Mouse (Mus musculus) lung, embryonic 14.5 days (tissue): ENCODE data around the gene Robo1. TPM values are rescaled to one million over a fixed set of nuclear protein-coding genes. Genes with fewer than 3 reads are reported as not detected.

ENCODE experiments used
- ATAC-seq: fragments of 200-750 bp; cut with Nextera tagmentation; 2 replicates; pipeline ENCODE4 v1.8.0; 2017; ENCODE audit warnings: mild to moderate bottlenecking, moderate TSS enrichment, moderate library complexity; ENCODE audit not compliant: insufficient read depth
- DNase-seq: peaks from one replicate; pipeline ENCODE4 v3.0.0-alpha.2; 2015
- H3K27ac ChIP-seq: fragments of 300-500 bp; sonication (generic); 2 replicates; pipeline ENCODE4 v1.5.1; 2014; ENCODE audit warnings: low read depth, mild to moderate bottlenecking, moderate library complexity
- H3K27me3 ChIP-seq: fragments of 300-500 bp; sonication (generic); 2 replicates; pipeline ENCODE4 v1.6.1; 2014; ENCODE audit warnings: low read length, control low read depth; ENCODE audit not compliant: insufficient read depth
- H3K36me3 ChIP-seq: fragments of 300-500 bp; sonication (generic); 2 replicates; pipeline ENCODE4 v1.6.1; 2014; ENCODE audit warnings: control low read depth; ENCODE audit not compliant: insufficient read depth
- H3K4me1 ChIP-seq: fragments of 300-500 bp; sonication (generic); 2 replicates; pipeline ENCODE4 v1.6.1; 2014; ENCODE audit warnings: antibody characterized with exemption, control low read depth; ENCODE audit not compliant: insufficient read depth
- H3K4me2 ChIP-seq: fragments of 300-500 bp; sonication (generic); 2 replicates; pipeline ENCODE4 v1.6.1; 2014; ENCODE audit warnings: mild to moderate bottlenecking
- H3K4me3 ChIP-seq: fragments of 300-500 bp; sonication (generic); 2 replicates; pipeline ENCODE4 v1.5.1; 2014; ENCODE audit warnings: low read depth, low read length
- H3K9ac ChIP-seq: fragments of 300-500 bp; sonication (generic); 2 replicates; pipeline ENCODE4 v1.6.1; 2014
- H3K9me3 ChIP-seq: fragments of 300-500 bp; sonication (generic); 2 replicates; pipeline ENCODE4 v1.6.1; 2016; ENCODE audit warnings: low read depth, low read length, control low read depth
- CTCF ChIP-seq: IDR thresholded peaks from 2 replicates; pipeline ENCODE4 v1.5.1; 2016; ENCODE audit warnings: antibody characterized with exemption, low read depth
- WGBS: fragments of 180-500 bp; shearing (Covaris S2); extraction: QIAGEN DNeasy Blood & Tissue Kit; methylation state at CpG from one replicate; pipeline ENCODE4 v1.1.7; 2014; 5-methylcytosine and 5-hydroxymethylcytosine counted together
- polyA plus RNA-seq: library from polyadenylated mRNA; unstranded; fragments of >200 nt; fragmentation: Nextera tagmentation; extraction: Ambion mirVana; gene quantifications from 2 replicates; pipeline ENCODE4 v1.2.1, GENCODE M21; 2014

The Robo1 gene
- polyA plus RNA-seq, 1 experiment from 2014 or later: 38.6 TPM

DNA sequence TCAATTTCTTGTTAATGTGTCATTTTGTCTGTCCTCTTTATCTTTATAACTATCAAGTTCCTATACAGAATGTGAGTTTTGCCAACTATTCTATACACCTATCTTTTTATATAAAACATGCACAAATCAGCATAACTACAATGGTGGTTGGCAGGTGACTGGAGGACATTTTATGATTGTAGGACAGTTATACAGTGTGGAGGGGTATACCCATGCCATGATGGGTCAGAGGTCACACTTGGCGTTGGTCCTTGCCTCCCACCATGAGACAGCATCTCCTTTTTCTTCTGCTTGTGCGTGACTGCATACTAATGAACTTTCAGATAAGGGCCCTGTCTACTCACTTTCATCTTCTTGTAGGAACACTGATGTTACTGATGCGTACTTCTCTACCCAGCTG, 427.5 kb downstream of the Robo1 start:
- DNase-seq: no peak
- no peak for TF ChIP-seq CTCF
- Histone ChIP-seq H3K4me1 (peaks cover 27% of the 10 kb centered on the region), H3K9ac (no peak overlapping the region), H3K27ac (no peak overlapping the region), H3K4me3 (no peak overlapping the region), H3K4me2 (no peak overlapping the region), H3K27me3 (no peaks in the 10 kb centered on the region), H3K36me3 (no peaks in the 10 kb centered on the region), H3K9me3 (no peaks in the 10 kb centered on the region)
- peak; percentile 55; the same call in 1 of the 2 replicates for ATAC-seq
- WGBS: 54% methylated on average over 3 of the region's 3 CpGs

DNA sequence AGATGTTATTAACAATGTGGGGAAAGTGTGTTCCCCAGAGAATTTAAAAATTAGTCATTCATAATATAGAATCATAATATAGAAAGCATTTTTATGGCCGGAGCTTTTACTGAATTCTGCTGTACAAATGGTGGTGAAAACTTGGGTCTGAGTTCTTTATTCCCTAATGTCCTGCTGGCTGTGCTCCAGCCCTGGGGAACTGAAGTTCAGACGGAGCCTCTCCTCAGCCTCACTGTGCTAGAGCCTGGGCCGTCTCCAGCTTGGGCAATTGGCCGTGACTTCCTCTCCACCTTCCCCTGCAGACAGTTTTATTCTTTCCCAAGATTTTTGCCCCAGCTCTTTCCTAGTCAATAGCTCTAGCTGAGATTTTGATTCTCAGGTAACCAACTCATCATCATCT, 429.0 kb downstream of the Robo1 start:
- H3K4me2 ChIP-seq: no peak overlapping the region
- peak overlapping the region; percentile 50; the same call in 1 of the 2 replicates for H3K27ac ChIP-seq
- peak; percentile 60; the same call in 1 of the 2 replicates for ATAC-seq
- H3K27me3 ChIP-seq: no peaks in the 10 kb centered on the region
- no peaks in the 10 kb centered on the region for H3K9me3 ChIP-seq
- H3K9ac ChIP-seq: no peak overlapping the region
- TF ChIP-seq CTCF: no peak
- H3K4me1 ChIP-seq: peaks cover 27% of the 10 kb centered on the region
- 29% methylated on average over 4 of the region's 4 CpGs for WGBS
- DNase-seq: peak; percentile 86
- peaks cover 3% of the 10 kb centered on the region for H3K36me3 ChIP-seq
- H3K4me3 ChIP-seq: no peak overlapping the region

GRCm38 (mm10) chr16:72740218-72740617, 432.1 kb downstream of the Robo1 start:
- no peaks in the 10 kb centered on the region for H3K9me3 ChIP-seq
- peaks cover 11% of the 10 kb centered on the region for H3K36me3 ChIP-seq
- peaks cover 19% of the 10 kb centered on the region for H3K4me1 ChIP-seq
- H3K27me3 ChIP-seq: no peaks in the 10 kb centered on the region
- no peak overlapping the region for H3K9ac ChIP-seq
- H3K4me3 ChIP-seq: no peak overlapping the region
- H3K4me2 ChIP-seq: no peak overlapping the region
- no peak for TF ChIP-seq CTCF
- DNase-seq: no peak
- ATAC-seq: no peak
- H3K27ac ChIP-seq: no peak overlapping the region
- WGBS: 87% methylated on average over 7 of the region's 7 CpGs

GRCm38 (mm10) chr16:72747696-72748095, 439.6 kb downstream of the Robo1 start:
- H3K9ac ChIP-seq: no peak overlapping the region
- 67% methylated on average over 5 of the region's 5 CpGs for WGBS
- no peak overlapping the region for H3K27ac ChIP-seq
- H3K4me1 ChIP-seq: no peaks in the 10 kb centered on the region
- H3K4me2 ChIP-seq: no peak overlapping the region
- ATAC-seq (no peak), DNase-seq (no peak)
- H3K9me3 ChIP-seq: no peaks in the 10 kb centered on the region
- TF ChIP-seq CTCF: no peak
- no peaks in the 10 kb centered on the region for H3K27me3 ChIP-seq
- no peak overlapping the region for H3K4me3 ChIP-seq
- peaks cover 3% of the 10 kb centered on the region for H3K36me3 ChIP-seq

DNA sequence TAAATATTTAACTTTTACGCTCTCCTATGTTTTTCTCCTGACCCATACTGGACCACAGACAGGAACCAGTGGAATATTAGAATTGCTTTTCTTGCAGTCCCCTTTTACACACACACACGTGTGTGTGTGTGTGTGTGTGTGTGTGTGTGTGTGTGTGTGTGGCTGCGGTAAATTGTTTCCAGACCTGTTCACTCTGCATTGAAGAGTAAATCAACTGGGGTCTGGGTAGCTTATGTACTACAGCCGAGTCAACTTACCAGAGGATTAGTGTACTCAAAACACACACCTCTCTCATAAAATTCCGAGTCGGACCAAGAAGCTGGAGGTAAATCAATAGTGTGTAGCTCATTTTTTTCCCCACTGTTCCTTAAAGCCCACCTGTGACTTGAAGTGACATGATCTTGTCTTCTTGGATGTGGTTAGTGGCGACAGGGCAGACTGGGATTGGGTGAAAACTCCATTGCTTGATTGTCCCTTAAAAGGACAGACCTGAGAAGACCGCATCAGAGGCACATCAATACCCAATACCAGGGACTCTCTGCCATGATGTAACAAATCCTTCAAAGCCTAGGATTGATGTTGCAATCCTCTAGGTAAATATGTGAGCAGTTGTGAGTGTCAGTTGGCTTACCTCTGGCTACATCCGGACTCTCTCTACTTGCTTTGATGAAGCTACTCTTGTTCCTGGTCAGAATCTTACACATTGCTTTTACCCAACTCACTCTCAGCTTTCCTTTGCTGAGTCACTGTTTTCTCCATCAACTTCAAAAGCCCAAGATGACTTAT, 457.2 kb downstream of the Robo1 start:
- no peak for ATAC-seq
- TF ChIP-seq CTCF: no peak
- 84% methylated on average over 9 of the region's 9 CpGs for WGBS
- Histone ChIP-seq H3K27ac (no peak overlapping the region), H3K9me3 (no peaks in the 10 kb centered on the region), H3K4me2 (no peak overlapping the region), H3K27me3 (no peaks in the 10 kb centered on the region), H3K36me3 (no peaks in the 10 kb centered on the region), H3K4me1 (no peaks in the 10 kb centered on the region), H3K4me3 (no peak overlapping the region), H3K9ac (no peak overlapping the region)
- DNase-seq: no peak

GRCm38 (mm10) chr16:72769214-72769834, 461.2 kb downstream of the Robo1 start:
- H3K9ac ChIP-seq: no peak overlapping the region
- DNase-seq (no peak), ATAC-seq (no peak)
- TF ChIP-seq CTCF: no peak
- H3K27me3 ChIP-seq: no peaks in the 10 kb centered on the region
- H3K9me3 ChIP-seq: no peaks in the 10 kb centered on the region
- no peak overlapping the region for H3K4me2 ChIP-seq
- H3K4me3 ChIP-seq: no peak overlapping the region
- no peak overlapping the region for H3K27ac ChIP-seq
- no peaks in the 10 kb centered on the region for H3K4me1 ChIP-seq
- no peaks in the 10 kb centered on the region for H3K36me3 ChIP-seq
- WGBS: 81% methylated on average over 8 of the region's 8 CpGs

GRCm38 (mm10) chr16:72772348-72772747, 464.2 kb downstream of the Robo1 start:
- ATAC-seq (no peak), DNase-seq (no peak)
- Histone ChIP-seq H3K4me2 (no peak overlapping the region), H3K4me3 (no peak overlapping the region), H3K36me3 (no peaks in the 10 kb centered on the region), H3K27me3 (no peaks in the 10 kb centered on the region), H3K9me3 (no peaks in the 10 kb centered on the region), H3K4me1 (no peaks in the 10 kb centered on the region), H3K27ac (no peak overlapping the region), H3K9ac (no peak overlapping the region)
- WGBS: 41% methylated on average over 5 of the region's 5 CpGs
- TF ChIP-seq CTCF: no peak
